Mouse (Mus musculus) C2C12 (cell line): ENCODE measurements around the gene Slc10a3. TPM values are rescaled to one million over a fixed set of nuclear protein-coding genes. Genes with fewer than 3 reads are reported as not detected.
A peak's percentile ranks its signal among the peaks of the same experiment; 100 is the strongest.
"Not testable (repeated sequence)": the region's sequence is repeated elsewhere in the genome, so short reads cannot be mapped to it uniquely, and the experiment has no call there.

ENCODE experiments used
- H3K27me3 ChIP-seq: one replicate; pipeline ENCODE4 v1.6.1; 2011; ENCODE audit not compliant: control insufficient read depth, insufficient read depth, insufficient read length
- H3K36me3 ChIP-seq: one replicate; pipeline ENCODE4 v1.6.1; 2011; ENCODE audit not compliant: control insufficient read depth, insufficient read depth
- H3K4me3 ChIP-seq: one replicate; pipeline ENCODE4 v1.5.1; 2011; ENCODE audit warnings: mild to moderate bottlenecking, control low read depth; ENCODE audit not compliant: poor library complexity, insufficient read depth, severe bottlenecking
- H3K79me2 ChIP-seq: one replicate; pipeline ENCODE4 v1.6.1; 2011; ENCODE audit not compliant: control insufficient read depth, insufficient read depth
- H3K79me3 ChIP-seq: one replicate; pipeline ENCODE4 v1.6.1; 2011; ENCODE audit warnings: low read depth, control low read depth
- H3ac ChIP-seq: one replicate; pipeline ENCODE3; 2011; ENCODE audit warnings: low read depth; ENCODE audit not compliant: control insufficient read depth, insufficient read length
- CEBPB ChIP-seq: IDR thresholded peaks from one replicate; pipeline ENCODE4 v1.6.1; 2011; ENCODE audit warnings: low read depth, mild to moderate bottlenecking, control low read depth, moderate library complexity
- CTCF ChIP-seq: IDR thresholded peaks from one replicate; pipeline ENCODE4 v1.5.1; 2011; ENCODE audit not compliant: control insufficient read depth, insufficient read depth, insufficient read length
- FOSL1 ChIP-seq: IDR thresholded peaks from one replicate; pipeline ENCODE4 v1.8.0; 2011; ENCODE audit warnings: mild to moderate bottlenecking, low read length; ENCODE audit not compliant: poor library complexity, insufficient read depth, severe bottlenecking
- MAX ChIP-seq: IDR thresholded peaks from one replicate; pipeline ENCODE4 v1.6.1; 2011; ENCODE audit warnings: mild to moderate bottlenecking, control low read depth
- MYOD1 ChIP-seq: IDR thresholded peaks from one replicate; pipeline ENCODE4 v1.6.1; 2011; ENCODE audit warnings: low read depth; ENCODE audit not compliant: control insufficient read depth, insufficient read length
- MYOG ChIP-seq: IDR thresholded peaks from one replicate; pipeline ENCODE4 v1.6.1; 2011; ENCODE audit not compliant: control insufficient read depth, insufficient read length; ENCODE audit errors: extremely low read depth
- USF1 ChIP-seq: IDR thresholded peaks from one replicate; pipeline ENCODE4 v1.6.1; 2011; ENCODE audit warnings: low read depth, mild to moderate bottlenecking, control low read depth, moderate library complexity
- polyA plus RNA-seq: library from polyadenylated mRNA; unstranded; fragments of >200 nt; fragmentation: generic; extraction: Trizol; gene quantifications from one replicate; pipeline ENCODE4 v1.2.1, GENCODE M21; 2012; ENCODE audit warnings: missing spikeins

Slc10a3 gene
- polyA plus RNA-seq, 1 experiment = 18.5 TPM

GRCm38 (mm10) chrX:74384451-74384850 lies 11.3 kb upstream of the Slc10a3 start:
- Histone ChIP-seq H3K79me3 (no peaks in the 10 kb centered on the region), H3K4me3 (no peak overlapping the region), H3K36me3 (no peaks in the 10 kb centered on the region), H3ac (no peak overlapping the region), H3K27me3 (no peaks in the 10 kb centered on the region), H3K79me2 (no peaks in the 10 kb centered on the region)
- TF ChIP-seq MYOG (no peak), MAX (no peak), CEBPB (no peak), MYOD1 (no peak), CTCF (no peak)

GRCm38 (mm10) chrX:74368209-74368909 lies 4.8 kb downstream of the Slc10a3 start:
- peak overlapping the region; percentile 43 for H3K4me3 ChIP-seq
- H3ac ChIP-seq = peak overlapping the region; percentile 97
- H3K79me2 ChIP-seq = peaks cover 23% of the 10 kb centered on the region
- TF ChIP-seq MAX = peak; percentile 68
- TF ChIP-seq MYOG = no peak
- H3K79me3 ChIP-seq = peaks cover 4% of the 10 kb centered on the region
- no peaks in the 10 kb centered on the region for H3K27me3 ChIP-seq
- peaks cover 17% of the 10 kb centered on the region for H3K36me3 ChIP-seq

- TF ChIP-seq MAX = no peak
- TF ChIP-seq FOSL1 = no peak
- TF ChIP-seq USF1 = no peak
- no peak for TF ChIP-seq MYOG
- no peak for TF ChIP-seq CTCF
- no peak for TF ChIP-seq CEBPB
- TF ChIP-seq MYOD1 = no peak
- peaks cover 4% of the 10 kb centered on the region for H3K79me3 ChIP-seq
- peak overlapping the region; percentile 43 for H3K4me3 ChIP-seq
- H3K36me3 ChIP-seq = peaks cover 17% of the 10 kb centered on the region
- peaks cover 23% of the 10 kb centered on the region for H3K79me2 ChIP-seq
- H3ac ChIP-seq = peak overlapping the region; percentile 97
- H3K27me3 ChIP-seq = no peaks in the 10 kb centered on the region
These were observed 5.6 kb downstream of the Slc10a3 start for GRCm38 (mm10) chrX:74367512-74367911.

- TF ChIP-seq MYOD1 (no peak), MYOG (no peak), CEBPB (no peak), MAX (no peak), FOSL1 (no peak), USF1 (no peak), CTCF (no peak)
- H3K4me3 ChIP-seq = no peak overlapping the region
- no peaks in the 10 kb centered on the region for H3K36me3 ChIP-seq
- H3K27me3 ChIP-seq = no peaks in the 10 kb centered on the region
- H3K79me3 ChIP-seq = no peaks in the 10 kb centered on the region
- H3K79me2 ChIP-seq = no peaks in the 10 kb centered on the region
- no peak overlapping the region for H3ac ChIP-seq
These were observed 14.0 kb downstream of the Slc10a3 start for GRCm38 (mm10) chrX:74359171-74359570.

- not testable (repeated sequence) for H3K27me3 ChIP-seq, H3ac ChIP-seq, H3K36me3 ChIP-seq, H3K79me3 ChIP-seq, H3K79me2 ChIP-seq, H3K4me3 ChIP-seq
These were observed 16.1 kb downstream of the Slc10a3 start for GRCm38 (mm10) chrX:74357069-74357468.

- TF ChIP-seq MAX (no peak), FOSL1 (no peak), CTCF (no peak), USF1 (no peak), CEBPB (no peak), MYOD1 (no peak), MYOG (no peak)
- Histone ChIP-seq H3K79me3 (peaks cover 2% of the 10 kb centered on the region), H3K4me3 (peak within 1 kb of the TSS; percentile 39), H3K27me3 (no peaks in the 10 kb centered on the region), H3K79me2 (peaks cover 6% of the 10 kb centered on the region), H3ac (peak within 1 kb of the TSS; percentile 38), H3K36me3 (peaks cover 3% of the 10 kb centered on the region)
These were observed 19.7 kb downstream of the Slc10a3 start, which contains the start of gene Lage3 for GRCm38 (mm10) chrX:74353467-74353770. Gene Lage3, minus strand, starts transcription at chrX:74353618.
